21 mouse cellular contexts compared by ENCODE assay signal in genomic region chr7:99603875-99604662, GRCm38 (mm10). TPM values are rescaled to one million over a fixed set of nuclear protein-coding genes. Genes with fewer than 3 reads are reported as not detected.
DNase-seq lines count a peak whose midpoint lies in the region; ATAC-seq lines count a peak whose summit lies in the region.
"Had no signal": no experiment of that assay in that cellular context is flagged by ENCODE, and none has a peak within 500 bp of the region (broad histone marks: within the 10 kb centered on the region; RNA-seq: fewer than 3 reads in every experiment).

No protein-coding gene starts in this region.

- no peak overlapping the region for H3K4me2 ChIP-seq in liver, embryonic 11.5 days
- no peak overlapping the region for H3K4me2 ChIP-seq in liver, embryonic 15.5 days
- H3K4me2 ChIP-seq: embryonic facial prominence, embryonic 12.5 days; hindbrain, embryonic 14.5 days; neural tube, embryonic 12.5 days had no signal

- ATAC-seq in frontal cortex, adult (ENCODE audit: low TSS enrichment): 0 out of 2 replicates have a peak, but pooled peaks have one; percentile 7
- ATAC-seq in liver, embryonic 11.5 days (replicated peaks; ENCODE audit: low FRiP score): no peak
- no peak for ATAC-seq in liver, embryonic 15.5 days (ENCODE audit: insufficient read depth)

- WGBS in liver, embryonic 11.5 days: 83% methylated on average over 8 of the region's 8 CpGs
- WGBS in liver, embryonic 15.5 days (ENCODE audit: insufficient replicate concordance): 75% methylated on average over 8 of the region's 8 CpGs

- no peaks in the 10 kb centered on the region for H3K9me3 ChIP-seq in liver, embryonic 11.5 days (ENCODE audit: control insufficient read depth, low read length)
- H3K9me3 ChIP-seq in liver, embryonic 15.5 days (replicated peaks): no peaks in the 10 kb centered on the region
- H3K9me3 ChIP-seq: embryonic facial prominence, embryonic 12.5 days; megakaryocyte, embryonic 14.5 days; neural tube, embryonic 12.5 days had no signal

- peaks cover 38% of the 10 kb centered on the region for H3K36me3 ChIP-seq in liver, embryonic 11.5 days (ENCODE audit: control insufficient read depth, insufficient read depth, low read length)
- peaks cover 68% of the 10 kb centered on the region for H3K36me3 ChIP-seq in liver, embryonic 15.5 days (replicated peaks)

- no peaks in the 10 kb centered on the region for H3K27me3 ChIP-seq in liver, embryonic 11.5 days (replicated peaks; ENCODE audit: control insufficient read depth, insufficient read depth, low read length)
- H3K27me3 ChIP-seq in liver, embryonic 15.5 days: no peaks in the 10 kb centered on the region
- H3K27me3 ChIP-seq: embryonic facial prominence, embryonic 12.5 days; megakaryocyte, embryonic 14.5 days; neural tube, embryonic 12.5 days had no signal

- H3K4me3 ChIP-seq in liver, embryonic 11.5 days (ENCODE audit: low read depth, low read length): no peak overlapping the region
- no peak overlapping the region for H3K4me3 ChIP-seq in liver, embryonic 15.5 days (replicated peaks)
- H3K4me3 ChIP-seq: embryonic facial prominence, embryonic 12.5 days; megakaryocyte, embryonic 14.5 days; neural tube, embryonic 12.5 days had no signal

- H3K27ac ChIP-seq in liver, embryonic 11.5 days (ENCODE audit: low read depth, low read length): peak overlapping the region; percentile 28; the same call in 1 of the 2 replicates
- peak overlapping the region; percentile 14; the same call in 1 of the 2 replicates for H3K27ac ChIP-seq in liver, embryonic 15.5 days (replicated peaks)
- H3K27ac ChIP-seq: embryonic facial prominence, embryonic 12.5 days; hindbrain, embryonic 14.5 days; liver, embryonic 14.5 days; neural tube, embryonic 12.5 days had no signal

- DNase-seq in frontal cortex, postnatal 25 days (ENCODE audit: low spot score in 2 of 2): no peak
- no peak for DNase-seq in liver, embryonic 11.5 days (ENCODE audit: low spot score)
- DNase-seq in liver: no peak
- DNase-seq in thymus, postnatal 36 days: peak; percentile 33 to 62
- no peak for DNase-seq in spleen, adult 18-20 months
- DNase-seq: adrenal gland, postnatal 36 days; cerebellum, adult 9-10 months; gastrocnemius, postnatal 14 days; heart, postnatal 10 days; kidney, adult 11 months; kidney, postnatal 14 days; layer of hippocampus, postnatal 36 days; lung, postnatal 14 days; right cerebral cortex, postnatal 4 days had no signal

- no peaks in the 10 kb centered on the region; the same call in 1 of the 2 replicates for H3K4me1 ChIP-seq in liver, embryonic 11.5 days (replicated peaks; ENCODE audit: control insufficient read depth, insufficient read depth, low read length)
- peaks cover 49% of the 10 kb centered on the region for H3K4me1 ChIP-seq in liver, embryonic 15.5 days (replicated peaks)
- H3K4me1 ChIP-seq: embryonic facial prominence, embryonic 12.5 days; neural tube, embryonic 12.5 days had no signal

- H3K9ac ChIP-seq in liver, embryonic 11.5 days (ENCODE audit: low read depth, low read length): no peak overlapping the region
- H3K9ac ChIP-seq in liver, embryonic 15.5 days: no peak overlapping the region
- H3K9ac ChIP-seq: embryonic facial prominence, embryonic 12.5 days; hindbrain, embryonic 14.5 days; liver, embryonic 14.5 days; neural tube, embryonic 12.5 days had no signal

RNA-seq across cellular contexts. Expression of gene Tpbgl, which starts 22.8 kb away (rescaled TPM):
- polyA plus RNA-seq in liver, embryonic 11.5 days (2014; fragmentation: Nextera tagmentation; extraction: Ambion mirVana): 0.53 and 0.78 TPM in 2 replicates
- polyA plus RNA-seq in liver, embryonic 15.5 days (2015; fragmentation: Nextera tagmentation; extraction: Ambion mirVana): 0.41 and 0.44 TPM in 2 replicates

Comparison
In these comparisons a context has a peak if more than half of its experiments do, and no peak if none do; other contexts are left out.
1. DNase-seq: peak in thymus, postnatal 36 days (2 of 2); none in frontal cortex, postnatal 25 days (0 of 2), liver, embryonic 11.5 days (single experiment), liver (single experiment) and spleen, adult 18-20 months (0 of 2).